Mouse (Mus musculus): Measurements from ENCODE around the gene Odaph. TPM values are rescaled to one million over a fixed set of nuclear protein-coding genes. Genes with fewer than 3 reads are reported as not detected.
"Not testable (repeated sequence)": the region's sequence is repeated elsewhere in the genome, so short reads cannot be mapped to it uniquely, and the experiment has no call there.

Odaph gene
- not detected for total RNA-seq (2021)

- DNase-seq (ENCODE audit: extremely low spot score in 1 of 2, low spot score in 2 of 2) = no peak
- intact Hi-C loops (cut with DNase I) = no loop called here
Measured at GRCm38 (mm10) chr5:91987236-91987635, at the start of gene Odaph. TSS of gene Odaph (plus strand) at chr5:91987475.

- DNase-seq (ENCODE audit: extremely low spot score in 1 of 2, low spot score in 2 of 2) = not testable (repeated sequence)
- intact Hi-C loops (cut with DNase I) = loop anchor here (10.0 kb wide), 1 partner anchor 1001 kb away; no protein-coding TSS in a partner anchor
Measured at GRCm38 (mm10) chr5:91945609-91946008, 41.7 kb upstream of the Odaph start.

- intact Hi-C loops (cut with DNase I) = loop anchor here (10.0 kb wide), 1 partner anchor 1002 kb away; no protein-coding TSS in a partner anchor
- DNase-seq (ENCODE audit: extremely low spot score in 1 of 2, low spot score in 2 of 2) = no peak
Measured at GRCm38 (mm10) chr5:91947008-91947407, 40.3 kb upstream of the Odaph start.

- intact Hi-C loops (cut with DNase I) = loop anchor here (10.0 kb wide), 1 partner anchor 1005 kb away; no protein-coding TSS in a partner anchor
- DNase-seq (ENCODE audit: extremely low spot score in 1 of 2, low spot score in 2 of 2) = no peak
Measured at GRCm38 (mm10) chr5:91949441-91949840, 37.8 kb upstream of the Odaph start.

GRCm38 (mm10) chr5:91951404-91951803 lies 35.9 kb upstream of the Odaph start:
- no peak for DNase-seq (ENCODE audit: extremely low spot score in 1 of 2, low spot score in 2 of 2)
- intact Hi-C loops (cut with DNase I) = loop anchor here (2.0 kb wide), 1 partner anchor 435 kb away; the partner anchor contains the start of gene Parm1

- DNase-seq (ENCODE audit: extremely low spot score in 1 of 2, low spot score in 2 of 2) = no peak
- intact Hi-C loops (cut with DNase I) = no loop called here
Measured at GRCm38 (mm10) chr5:91956991-91957760, 30.1 kb upstream of the Odaph start.

GRCm38 (mm10) chr5:91959096-91959495 lies 28.2 kb upstream of the Odaph start:
- intact Hi-C loops (cut with DNase I) = no loop called here
- DNase-seq (ENCODE audit: extremely low spot score in 1 of 2, low spot score in 2 of 2) = no peak

- no peak for DNase-seq (ENCODE audit: extremely low spot score in 1 of 2, low spot score in 2 of 2)
- intact Hi-C loops (cut with DNase I) = loop anchor here (10.0 kb wide), 1 partner anchor 155 kb away; no protein-coding TSS in a partner anchor
Measured at GRCm38 (mm10) chr5:91959986-91960385, 27.3 kb upstream of the Odaph start.

GRCm38 (mm10) chr5:91960606-91961254 lies 26.5 kb upstream of the Odaph start:
- DNase-seq (ENCODE audit: extremely low spot score in 1 of 2, low spot score in 2 of 2) = no peak
- intact Hi-C loops (cut with DNase I) = loop anchor here (10.0 kb wide), 1 partner anchor 154 kb away; no protein-coding TSS in a partner anchor

GRCm38 (mm10) chr5:91961370-91961769 lies 25.9 kb upstream of the Odaph start:
- DNase-seq (ENCODE audit: extremely low spot score in 1 of 2, low spot score in 2 of 2) = no peak
- intact Hi-C loops (cut with DNase I) = loop anchor here (10.0 kb wide), 1 partner anchor 153 kb away; no protein-coding TSS in a partner anchor

- DNase-seq (ENCODE audit: extremely low spot score in 1 of 2, low spot score in 2 of 2) = no peak
- intact Hi-C loops (cut with DNase I) = loop anchor here (10.0 kb wide), 1 partner anchor 153 kb away; no protein-coding TSS in a partner anchor
Measured at GRCm38 (mm10) chr5:91962259-91962638, 25.0 kb upstream of the Odaph start.

- intact Hi-C loops (cut with DNase I) = loop anchor here (10.0 kb wide), 1 partner anchor 152 kb away; no protein-coding TSS in a partner anchor
- peak; percentile 92 to 95 for DNase-seq (ENCODE audit: extremely low spot score in 1 of 2, low spot score in 2 of 2)
Measured at GRCm38 (mm10) chr5:91962639-91963440, 24.4 kb upstream of the Odaph start, which contains the start of gene Rchy1. TSS of gene Rchy1 (minus strand) at chr5:91963068.

GRCm38 (mm10) chr5:91972046-91972445 lies 15.2 kb upstream of the Odaph start:
- intact Hi-C loops (cut with DNase I) = no loop called here
- DNase-seq (ENCODE audit: extremely low spot score in 1 of 2, low spot score in 2 of 2) = no peak

- no peak for DNase-seq (ENCODE audit: extremely low spot score in 1 of 2, low spot score in 2 of 2)
- intact Hi-C loops (cut with DNase I) = no loop called here
Measured at GRCm38 (mm10) chr5:91974002-91974401, 13.3 kb upstream of the Odaph start.

- intact Hi-C loops (cut with DNase I) = no loop called here
- no peak for DNase-seq (ENCODE audit: extremely low spot score in 1 of 2, low spot score in 2 of 2)
Measured at GRCm38 (mm10) chr5:91975758-91976157, 11.5 kb upstream of the Odaph start.

GRCm38 (mm10) chr5:91976566-91977396 lies 10.5 kb upstream of the Odaph start:
- DNase-seq (ENCODE audit: extremely low spot score in 1 of 2, low spot score in 2 of 2) = no peak
- intact Hi-C loops (cut with DNase I) = no loop called here

- intact Hi-C loops (cut with DNase I) = no loop called here
Measured at GRCm38 (mm10) chr5:91977397-91977770, 9.9 kb upstream of the Odaph start.

GRCm38 (mm10) chr5:91981176-91981840 lies 6.0 kb upstream of the Odaph start:
- intact Hi-C loops (cut with DNase I) = no loop called here
- DNase-seq (ENCODE audit: extremely low spot score in 1 of 2, low spot score in 2 of 2) = no peak

More at GRCm38 (mm10) chr5:91977397-91977770, 9.9 kb upstream of the Odaph start:
- DNase-seq (ENCODE audit: extremely low spot score in 1 of 2, low spot score in 2 of 2) = no peak

Measured in left cerebral cortex, postnatal 10 days (tissue).